Mouse (Mus musculus) embryonic facial prominence, embryonic 12.5 days (tissue): Measurements from ENCODE around the gene Sorbs1. TPM values are rescaled to one million over a fixed set of nuclear protein-coding genes. Genes with fewer than 3 reads are reported as not detected.

Source experiments
- ATAC-seq: fragments of 200-750 bp; cut with Nextera tagmentation; 2 replicates; pipeline ENCODE4 v1.8.0; 2017; ENCODE audit not compliant: insufficient number of reproducible peaks, insufficient read depth, low FRiP score, low TSS enrichment
- H3K27ac ChIP-seq: fragments of 300-500 bp; sonication (generic); 2 replicates; pipeline ENCODE4 v1.5.1; 2016; ENCODE audit warnings: mild to moderate bottlenecking
- H3K27me3 ChIP-seq: fragments of 300-500 bp; sonication (generic); 2 replicates; pipeline ENCODE4 v1.6.1; 2016; ENCODE audit warnings: mild to moderate bottlenecking, moderate library complexity
- H3K36me3 ChIP-seq: fragments of 300-500 bp; sonication (generic); 2 replicates; pipeline ENCODE4 v1.6.1; 2016; ENCODE audit warnings: mild to moderate bottlenecking
- H3K4me1 ChIP-seq: fragments of 300-500 bp; sonication (generic); 2 replicates; pipeline ENCODE4 v1.6.1; 2016
- H3K4me2 ChIP-seq: fragments of 300-500 bp; sonication (generic); replicated peaks from 2 replicates; pipeline ENCODE4 v1.6.1; 2016; ENCODE audit warnings: mild to moderate bottlenecking, moderate library complexity
- H3K4me3 ChIP-seq: fragments of 300-500 bp; sonication (generic); 2 replicates; pipeline ENCODE4 v1.5.1; 2016; ENCODE audit warnings: mild to moderate bottlenecking
- H3K9ac ChIP-seq: fragments of 300-500 bp; sonication (generic); 2 replicates; pipeline ENCODE4 v1.6.1; 2016; ENCODE audit warnings: mild to moderate bottlenecking, moderate library complexity
- H3K9me3 ChIP-seq: fragments of 300-500 bp; sonication (generic); 2 replicates; pipeline ENCODE4 v1.6.1; 2016; ENCODE audit warnings: mild to moderate bottlenecking, moderate library complexity
- WGBS: fragments of 180-500 bp; shearing (Covaris S2); methylation state at CpG from one replicate; pipeline ENCODE4 v1.1.7; 2016; 5-methylcytosine and 5-hydroxymethylcytosine counted together
- polyA plus RNA-seq: library from polyadenylated mRNA; unstranded; fragments of >200 nt; fragmentation: Nextera tagmentation; extraction: Ambion mirVana; gene quantifications from 2 replicates; pipeline ENCODE4 v1.2.1, GENCODE M21; 2016

Gene Sorbs1
- polyA plus RNA-seq, 1 experiment from 2014 or later: 42.2 TPM

- WGBS: 80% methylated on average over 10 of the region's 10 CpGs
- no peak; the same call in 1 of the 2 replicates for ATAC-seq
- H3K4me2 ChIP-seq: no peak overlapping the region
Measured at GRCm38 (mm10) chr19:40434042-40434869, 79.3 kb downstream of the Sorbs1 start.

GRCm38 (mm10) chr19:40433316-40433912 is 80.2 kb downstream of the Sorbs1 start:
- Histone ChIP-seq H3K4me1 (peaks cover 16% of the 10 kb centered on the region), H3K27ac (no peak overlapping the region), H3K27me3 (no peaks in the 10 kb centered on the region), H3K4me3 (no peak overlapping the region), H3K9ac (no peak overlapping the region), H3K4me2 (no peak overlapping the region), H3K36me3 (no peaks in the 10 kb centered on the region), H3K9me3 (no peaks in the 10 kb centered on the region)
- no peak for ATAC-seq
- 65% methylated on average over 8 of the region's 8 CpGs for WGBS

More at GRCm38 (mm10) chr19:40434042-40434869, 79.3 kb downstream of the Sorbs1 start:
- Histone ChIP-seq H3K9ac (no peak overlapping the region), H3K4me1 (peaks cover 12% of the 10 kb centered on the region), H3K27ac (no peak overlapping the region), H3K36me3 (no peaks in the 10 kb centered on the region), H3K27me3 (no peaks in the 10 kb centered on the region), H3K9me3 (no peaks in the 10 kb centered on the region), H3K4me3 (no peak overlapping the region)

GRCm38 (mm10) chr19:40431969-40432368 is 81.6 kb downstream of the Sorbs1 start:
- Histone ChIP-seq H3K4me2 (no peak overlapping the region), H3K4me1 (peaks cover 11% of the 10 kb centered on the region; the same call in 1 of the 2 replicates), H3K27ac (no peak overlapping the region), H3K27me3 (no peaks in the 10 kb centered on the region), H3K4me3 (no peak overlapping the region), H3K9ac (no peak overlapping the region), H3K36me3 (no peaks in the 10 kb centered on the region), H3K9me3 (no peaks in the 10 kb centered on the region)
- no peak for ATAC-seq
- 68% methylated on average over 4 of the region's 4 CpGs for WGBS

- H3K9me3 ChIP-seq: no peaks in the 10 kb centered on the region
- peaks cover 22% of the 10 kb centered on the region for H3K4me1 ChIP-seq
- WGBS: 47% methylated on average over 3 of the region's 3 CpGs
- no peak overlapping the region for H3K27ac ChIP-seq
- no peaks in the 10 kb centered on the region for H3K36me3 ChIP-seq
- H3K4me3 ChIP-seq: no peak overlapping the region
- no peak overlapping the region for H3K4me2 ChIP-seq
- no peak for ATAC-seq
- no peaks in the 10 kb centered on the region for H3K27me3 ChIP-seq
- no peak overlapping the region for H3K9ac ChIP-seq
Measured at GRCm38 (mm10) chr19:40429572-40429971, 84.0 kb downstream of the Sorbs1 start.

- no peak overlapping the region for H3K9ac ChIP-seq
- WGBS: 84% methylated on average over 3 of the region's 3 CpGs
- no peaks in the 10 kb centered on the region for H3K27me3 ChIP-seq
- no peaks in the 10 kb centered on the region for H3K36me3 ChIP-seq
- H3K4me1 ChIP-seq: peaks cover 22% of the 10 kb centered on the region
- no peak overlapping the region for H3K4me2 ChIP-seq
- no peaks in the 10 kb centered on the region for H3K9me3 ChIP-seq
- no peak overlapping the region for H3K27ac ChIP-seq
- no peak for ATAC-seq
- H3K4me3 ChIP-seq: no peak overlapping the region
Measured at GRCm38 (mm10) chr19:40429169-40429568, 84.4 kb downstream of the Sorbs1 start.

GRCm38 (mm10) chr19:40426103-40426960 is 87.2 kb downstream of the Sorbs1 start:
- Histone ChIP-seq H3K4me2 (no peak overlapping the region), H3K9ac (no peak overlapping the region), H3K27ac (peak overlapping the region; percentile 38; the same call in 1 of the 2 replicates), H3K27me3 (no peaks in the 10 kb centered on the region), H3K9me3 (no peaks in the 10 kb centered on the region), H3K36me3 (no peaks in the 10 kb centered on the region), H3K4me1 (peaks cover 17% of the 10 kb centered on the region), H3K4me3 (no peak overlapping the region)
- ATAC-seq: no peak
- WGBS: 68% methylated on average over 16 of the region's 16 CpGs

GRCm38 (mm10) chr19:40425326-40425725 is 88.3 kb downstream of the Sorbs1 start:
- H3K27me3 ChIP-seq: no peaks in the 10 kb centered on the region
- H3K4me2 ChIP-seq: no peak overlapping the region
- no peaks in the 10 kb centered on the region for H3K36me3 ChIP-seq
- ATAC-seq: no peak
- H3K9ac ChIP-seq: no peak overlapping the region
- peaks cover 17% of the 10 kb centered on the region for H3K4me1 ChIP-seq
- no peaks in the 10 kb centered on the region for H3K9me3 ChIP-seq
- peak overlapping the region; percentile 38; the same call in 1 of the 2 replicates for H3K27ac ChIP-seq
- WGBS: 17% methylated on average over 5 of the region's 5 CpGs
- H3K4me3 ChIP-seq: no peak overlapping the region

- Histone ChIP-seq H3K4me1 (peaks cover 6% of the 10 kb centered on the region), H3K9me3 (no peaks in the 10 kb centered on the region), H3K9ac (no peak overlapping the region), H3K27ac (no peak overlapping the region), H3K4me3 (no peak overlapping the region), H3K4me2 (no peak overlapping the region), H3K27me3 (no peaks in the 10 kb centered on the region), H3K36me3 (no peaks in the 10 kb centered on the region)
- no peak for ATAC-seq
- WGBS: 74% methylated on average over 7 of the region's 7 CpGs
Measured at GRCm38 (mm10) chr19:40421037-40421436, 92.5 kb downstream of the Sorbs1 start.

- no peak overlapping the region for H3K27ac ChIP-seq
- no peak overlapping the region for H3K4me3 ChIP-seq
- no peak for ATAC-seq
- no peaks in the 10 kb centered on the region for H3K27me3 ChIP-seq
- H3K9me3 ChIP-seq: no peaks in the 10 kb centered on the region
- no peak overlapping the region for H3K4me2 ChIP-seq
- H3K4me1 ChIP-seq: peaks cover 11% of the 10 kb centered on the region; the same call in 1 of the 2 replicates
- 80% methylated on average over 7 of the region's 7 CpGs for WGBS
- no peaks in the 10 kb centered on the region for H3K36me3 ChIP-seq
- no peak overlapping the region for H3K9ac ChIP-seq
Measured at GRCm38 (mm10) chr19:40419315-40419714, 94.3 kb downstream of the Sorbs1 start.

- Histone ChIP-seq H3K27ac (no peak overlapping the region), H3K9ac (no peak overlapping the region), H3K4me1 (peaks cover 15% of the 10 kb centered on the region; the same call in 1 of the 2 replicates), H3K9me3 (no peaks in the 10 kb centered on the region), H3K4me3 (no peak overlapping the region), H3K4me2 (no peak overlapping the region), H3K36me3 (no peaks in the 10 kb centered on the region), H3K27me3 (no peaks in the 10 kb centered on the region)
- 77% methylated on average over 8 of the region's 8 CpGs for WGBS
- ATAC-seq: no peak
Measured at GRCm38 (mm10) chr19:40417155-40417821, 96.3 kb downstream of the Sorbs1 start.

- Histone ChIP-seq H3K27ac (no peak overlapping the region), H3K4me1 (peaks cover 15% of the 10 kb centered on the region; the same call in 1 of the 2 replicates), H3K9me3 (no peaks in the 10 kb centered on the region), H3K4me2 (no peak overlapping the region), H3K9ac (no peak overlapping the region), H3K36me3 (no peaks in the 10 kb centered on the region), H3K4me3 (no peak overlapping the region), H3K27me3 (no peaks in the 10 kb centered on the region)
- WGBS: 90% methylated on average over 1 of the region's 1 CpGs
- no peak for ATAC-seq
Measured at GRCm38 (mm10) chr19:40415725-40416124, 97.9 kb downstream of the Sorbs1 start.
